Comparison of ENCODE assay signal across 8 mouse cellular contexts in the genomic region with DNA sequence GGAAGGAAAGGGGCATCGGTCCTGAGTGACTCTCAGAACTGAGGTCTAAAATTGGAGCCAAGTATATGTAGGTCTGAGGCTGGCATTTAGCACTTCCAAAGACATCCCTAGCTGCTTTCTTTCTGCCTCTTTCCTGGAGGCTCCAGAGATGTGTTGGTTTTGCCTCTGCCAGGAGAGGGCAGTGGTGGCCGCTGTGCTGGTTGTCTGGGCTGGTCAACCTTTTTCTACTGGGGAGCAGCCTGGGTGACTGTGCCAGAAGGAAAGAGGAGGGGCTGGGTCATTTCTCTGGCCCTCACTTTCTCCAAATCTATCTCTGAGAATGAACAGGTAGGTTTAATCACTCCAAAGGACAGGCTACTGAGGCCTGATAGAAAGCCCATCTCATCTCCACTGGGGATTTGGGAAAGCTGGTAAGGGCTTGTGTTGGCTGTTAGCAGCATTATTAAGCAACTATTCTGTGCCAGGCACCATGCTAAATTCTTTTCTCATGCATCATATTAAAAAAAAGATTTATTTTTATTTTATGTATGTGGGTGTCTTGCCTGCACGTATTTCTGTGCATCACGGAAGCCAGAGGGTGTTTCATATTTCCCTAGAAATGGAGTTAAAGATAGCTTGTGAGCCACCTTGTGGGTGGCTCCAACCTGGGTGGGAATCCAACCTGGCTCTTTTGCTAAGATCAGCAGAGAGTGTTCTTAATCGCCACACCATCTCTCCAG. TPM values are rescaled to one million over a fixed set of nuclear protein-coding genes. Genes with fewer than 3 reads are reported as not detected.
DNase-seq lines count a peak whose midpoint lies in the region; ATAC-seq lines count a peak whose summit lies in the region.

No protein-coding gene starts in this region.

- peaks cover 3% of the 10 kb centered on the region; the same call in 1 of the 2 replicates for H3K4me1 ChIP-seq in heart, embryonic 12.5 days (replicated peaks)

- ATAC-seq in heart, embryonic 12.5 days (ENCODE audit: insufficient number of reproducible peaks, low FRiP score), result no peak
- peak; percentile 50; the same call in 1 of the 2 replicates for ATAC-seq in granulocyte monocyte progenitor cell, adult 5-6 weeks (replicated peaks; ENCODE audit: poor library complexity, severe bottlenecking)
- no peak for ATAC-seq in erythroid progenitor cell, adult 5-6 weeks (replicated peaks; ENCODE audit: low FRiP score, poor library complexity, severe bottlenecking)

- WGBS in heart, embryonic 12.5 days, result 60% methylated on average over 5 of the region's 5 CpGs

- H3K9me3 ChIP-seq in heart, embryonic 12.5 days (replicated peaks), result no peaks in the 10 kb centered on the region

- DNase-seq in heart, postnatal 10 days, result peak; percentile 65 to 74
- peak; percentile 61 to 73 for DNase-seq in urinary bladder, postnatal 36 days (ENCODE audit: low spot score in 2 of 2)
- DNase-seq in urinary bladder, adult 2 months (ENCODE audit: low spot score), result no peak
- peak; percentile 78 for DNase-seq in lung, postnatal 14 days
- no peak for DNase-seq in B cell, adult 2 months

- H3K4me2 ChIP-seq in heart, embryonic 12.5 days, result no peak overlapping the region

- H3K4me3 ChIP-seq in heart, embryonic 12.5 days, result no peak overlapping the region

- intact Hi-C loops in heart, postnatal 10 days (cut with DNase I), result loop anchor here (2.0 kb wide), 2 partner anchors 79 to 179 kb away; no protein-coding TSS in a partner anchor

- no peak overlapping the region for H3K9ac ChIP-seq in heart, embryonic 12.5 days

- no peaks in the 10 kb centered on the region for H3K36me3 ChIP-seq in heart, embryonic 12.5 days

- H3K27me3 ChIP-seq in heart, embryonic 12.5 days (replicated peaks), result no peaks in the 10 kb centered on the region; the same call in 1 of the 2 replicates

- no peak overlapping the region for H3K27ac ChIP-seq in heart, embryonic 12.5 days (ENCODE audit: poor library complexity, severe bottlenecking)

RNA-seq across cellular contexts. Expression of a gene that starts 28.0 kb away (rescaled TPM):
- 1 to 10 TPM; 1.7 to 2.2 TPM for total RNA-seq in heart, postnatal 10 days (2021)
- polyA plus RNA-seq in heart, embryonic 12.5 days (2016; fragmentation: Nextera tagmentation; extraction: Ambion mirVana), result 7.0 and 7.5 TPM in 2 replicates
- 4.8 and 6.2 TPM in 2 replicates for polyA plus RNA-seq in urinary bladder, adult 2 months (2012; rRNA removed)
- 3.2 and 4.2 TPM in 2 replicates for total RNA-seq in granulocyte monocyte progenitor cell, adult 5-6 weeks (2014; fragmentation: Nextera tagmentation)
- 1.2 and 1.3 TPM in 2 replicates for total RNA-seq in granulocyte monocyte progenitor cell, adult 5-6 weeks (2017)
- total RNA-seq in erythroid progenitor cell, adult 5-6 weeks (2015; ENCODE audit: low replicate concordance), result 0.42 and 4.7 TPM in 2 replicates
- 0.90 and 2.5 TPM in 2 replicates for total RNA-seq in erythroid progenitor cell, adult 5-6 weeks (2017; ENCODE audit: low replicate concordance)

RNA-seq across cellular contexts. Expression of a gene that starts 48.9 kb away (rescaled TPM):
- total RNA-seq in heart, postnatal 10 days (2021), result 1 to 10 TPM; 2.3 to 3.6 TPM
- 0.73 and 0.83 TPM in 2 replicates for polyA plus RNA-seq in heart, embryonic 12.5 days (2016; fragmentation: Nextera tagmentation; extraction: Ambion mirVana)
- polyA plus RNA-seq in urinary bladder, adult 2 months (2012; rRNA removed), result 2.2 and 3.5 TPM in 2 replicates
- total RNA-seq in granulocyte monocyte progenitor cell, adult 5-6 weeks (2014; fragmentation: Nextera tagmentation), result 0.60 TPM in 1 of 2 replicates, not detected in the other
- total RNA-seq in granulocyte monocyte progenitor cell, adult 5-6 weeks (2017), result 0.86 TPM in 1 of 2 replicates, not detected in the other
- total RNA-seq in erythroid progenitor cell, adult 5-6 weeks (2015; ENCODE audit: low replicate concordance), result not detected in 2 replicates
- total RNA-seq in erythroid progenitor cell, adult 5-6 weeks (2017; ENCODE audit: low replicate concordance), result not detected in 2 replicates

RNA-seq across cellular contexts. Expression of a gene that starts 57.9 kb away (rescaled TPM):
- 10 to 100 TPM; 24.1 to 28.2 TPM for total RNA-seq in heart, postnatal 10 days (2021)
- polyA plus RNA-seq in heart, embryonic 12.5 days (2016; fragmentation: Nextera tagmentation; extraction: Ambion mirVana), result 46.6 and 49.7 TPM in 2 replicates
- polyA plus RNA-seq in urinary bladder, adult 2 months (2012; rRNA removed), result 40.5 and 54.0 TPM in 2 replicates
- 35.3 and 36.0 TPM in 2 replicates for total RNA-seq in granulocyte monocyte progenitor cell, adult 5-6 weeks (2014; fragmentation: Nextera tagmentation)
- total RNA-seq in granulocyte monocyte progenitor cell, adult 5-6 weeks (2017), result 51.9 and 60.6 TPM in 2 replicates
- 1.4 TPM in 1 of 2 replicates, not detected in the other for total RNA-seq in erythroid progenitor cell, adult 5-6 weeks (2015; ENCODE audit: low replicate concordance)
- 5.8 and 11.4 TPM in 2 replicates for total RNA-seq in erythroid progenitor cell, adult 5-6 weeks (2017; ENCODE audit: low replicate concordance)

Comparison
In these comparisons a context has a peak if more than half of its experiments do, and no peak if none do; other contexts are left out.
1. DNase-seq: peak in heart, postnatal 10 days (2 of 2), urinary bladder, postnatal 36 days (2 of 2) and lung, postnatal 14 days (single experiment); none in urinary bladder, adult 2 months (single experiment) and B cell, adult 2 months (0 of 2).